Mouse (Mus musculus): ENCODE results near the gene Ccdc69.

- TF ChIP-seq POLR2A (IDR thresholded peaks at IDR 0.05; ENCODE audit: insufficient read length, low read depth), result no peak
- TF ChIP-seq SRF (IDR thresholded peaks at IDR 0.05; ENCODE audit: control insufficient read depth, insufficient read length, low read depth), result no peak
- TF ChIP-seq MAX (IDR thresholded peaks at IDR 0.05; ENCODE audit: low read depth), result no peak
- no peak for TF ChIP-seq MYOD1 (IDR thresholded peaks at IDR 0.05; ENCODE audit: control insufficient read depth in 1 of 3, insufficient read length in 2 of 3, low read depth in 2 of 3)
- TF ChIP-seq E2F4 (IDR thresholded peaks at IDR 0.05; ENCODE audit: insufficient read depth), result no peak
- no peak for TF ChIP-seq TCF12 (IDR thresholded peaks at IDR 0.05; ENCODE audit: insufficient read depth, poor library complexity, severe bottlenecking)
- no peak for TF ChIP-seq POLR2AphosphoS2 (IDR thresholded peaks at IDR 0.05; ENCODE audit: insufficient read length, low read depth)
- no peak for TF ChIP-seq USF1 (IDR thresholded peaks at IDR 0.05; ENCODE audit: low read depth)
- TF ChIP-seq MYOG (IDR thresholded peaks at IDR 0.05; ENCODE audit: control insufficient read depth in 1 of 3, insufficient read depth in 1 of 3, insufficient read length in 2 of 3, low read depth in 2 of 3), result no peak
These were observed 31.8 kb upstream of the Ccdc69 start for GRCm38 (mm10) chr11:55109521-55110300.
